Mouse (Mus musculus) induced T-regulatory cell, adult 2 months (primary cell): ENCODE data around the gene Clec3b.

Experiments used
- DNase-seq: peaks from one replicate; pipeline ENCODE4 v3.0.0-alpha.2; 2012; ENCODE audit warnings: low read depth

The Clec3b gene

GRCm38 (mm10) chr9:123150241-123151020, at the start of gene Clec3b:
Clec3b (plus strand) TSS chr9:123150946.
- no peak for DNase-seq

DNA sequence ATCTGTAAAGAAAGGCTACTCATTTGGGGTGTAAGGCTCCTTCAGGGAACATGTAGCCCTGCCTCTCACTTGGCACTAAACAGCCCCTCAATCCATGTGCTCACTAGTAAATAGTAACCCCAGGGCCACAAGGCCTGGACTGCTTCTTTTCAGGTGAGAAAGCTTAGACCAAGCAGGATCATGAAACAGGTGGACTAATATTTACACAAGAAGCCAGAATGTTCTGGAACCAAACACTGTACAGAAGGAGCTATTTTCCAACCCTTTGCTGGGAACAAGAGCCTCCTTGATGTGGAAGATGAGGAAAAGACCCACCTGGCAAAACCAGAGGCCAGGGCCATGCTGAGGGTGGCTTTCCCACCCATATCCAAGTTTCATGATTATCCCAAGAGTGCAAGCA, 47.3 kb upstream of the Clec3b start:
- no peak for DNase-seq

DNA sequence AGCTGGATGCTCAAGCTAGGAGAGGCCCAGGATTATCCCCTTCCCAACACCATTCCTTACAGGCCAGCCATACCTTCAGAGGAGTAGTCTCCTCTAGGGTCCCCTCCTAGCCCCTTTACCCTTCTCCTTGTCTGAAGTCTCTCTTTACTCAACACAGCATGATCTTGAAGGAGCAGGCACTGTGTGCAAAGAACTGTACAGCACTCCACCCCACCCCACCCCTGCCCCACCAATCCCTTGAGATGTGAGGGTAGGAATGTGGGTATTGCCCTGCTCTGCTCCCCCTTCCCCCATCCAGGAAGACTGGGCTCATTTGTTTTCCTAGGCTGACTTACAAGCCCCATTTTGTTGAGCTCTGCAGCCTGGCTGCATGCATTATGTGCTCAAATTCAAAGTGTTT, 46.4 kb upstream of the Clec3b start:
- no peak for DNase-seq

GRCm38 (mm10) chr9:123107186-123107585, 43.6 kb upstream of the Clec3b start:
- DNase-seq: no peak

GRCm38 (mm10) chr9:123109188-123109587, 41.6 kb upstream of the Clec3b start:
- no peak for DNase-seq

DNA sequence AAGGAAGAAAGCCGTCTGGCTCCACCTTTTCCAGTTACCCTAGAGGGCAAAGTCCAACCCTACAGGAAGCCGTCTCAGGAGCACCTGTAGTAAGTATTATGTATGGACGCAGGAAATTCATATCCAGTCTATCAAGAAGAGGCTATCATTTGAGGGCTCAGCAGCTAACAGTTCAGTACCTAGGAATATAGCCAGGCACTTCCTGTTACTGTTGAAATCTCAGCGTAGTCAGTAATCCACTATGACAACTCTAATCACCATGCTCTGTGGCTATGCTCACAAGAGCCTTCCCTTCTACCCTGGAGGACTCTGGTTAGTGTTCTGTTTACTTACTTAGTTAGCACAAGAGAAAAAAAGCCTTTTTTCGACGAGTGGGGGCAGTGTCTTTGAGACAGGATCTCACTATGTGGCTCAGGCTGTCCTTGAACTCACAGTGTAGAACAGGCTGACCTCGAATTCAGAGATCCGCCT, 39.0 kb upstream of the Clec3b start:
- peak; percentile 61 for DNase-seq

- peak; percentile 93 for DNase-seq
Measured at GRCm38 (mm10) chr9:123112805-123113521, 37.8 kb upstream of the Clec3b start, which contains the start of the genes Zdhhc3 and Exosc7. Zdhhc3 (minus strand) TSS chr9:123113205. Exosc7 (plus strand) TSS chr9:123113215.

- peak; percentile 24 for DNase-seq
Measured at GRCm38 (mm10) chr9:123113931-123114330, 36.8 kb upstream of the Clec3b start.

DNA sequence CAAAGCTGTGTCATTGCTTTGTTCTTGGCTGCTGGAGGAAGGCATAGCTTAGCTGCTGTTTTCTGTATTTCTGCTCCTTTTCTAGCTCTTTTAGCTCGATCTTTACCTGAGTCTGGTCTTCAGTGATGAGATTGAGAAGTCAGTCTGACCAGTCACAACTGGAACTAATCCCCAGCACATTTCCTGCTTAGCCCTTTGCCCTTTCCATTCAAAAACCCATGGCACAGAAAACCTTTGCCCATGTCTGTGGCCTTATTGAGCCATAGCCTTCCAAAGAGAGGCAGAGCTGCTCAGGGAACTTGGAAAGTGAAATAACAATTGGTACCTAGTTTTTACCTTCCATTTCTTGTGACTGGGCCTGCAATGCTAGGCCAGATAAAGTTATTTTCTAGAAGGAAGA, 35.2 kb upstream of the Clec3b start:
- DNase-seq: no peak

- no peak for DNase-seq
Measured at GRCm38 (mm10) chr9:123123017-123123416, 27.7 kb upstream of the Clec3b start.

DNA sequence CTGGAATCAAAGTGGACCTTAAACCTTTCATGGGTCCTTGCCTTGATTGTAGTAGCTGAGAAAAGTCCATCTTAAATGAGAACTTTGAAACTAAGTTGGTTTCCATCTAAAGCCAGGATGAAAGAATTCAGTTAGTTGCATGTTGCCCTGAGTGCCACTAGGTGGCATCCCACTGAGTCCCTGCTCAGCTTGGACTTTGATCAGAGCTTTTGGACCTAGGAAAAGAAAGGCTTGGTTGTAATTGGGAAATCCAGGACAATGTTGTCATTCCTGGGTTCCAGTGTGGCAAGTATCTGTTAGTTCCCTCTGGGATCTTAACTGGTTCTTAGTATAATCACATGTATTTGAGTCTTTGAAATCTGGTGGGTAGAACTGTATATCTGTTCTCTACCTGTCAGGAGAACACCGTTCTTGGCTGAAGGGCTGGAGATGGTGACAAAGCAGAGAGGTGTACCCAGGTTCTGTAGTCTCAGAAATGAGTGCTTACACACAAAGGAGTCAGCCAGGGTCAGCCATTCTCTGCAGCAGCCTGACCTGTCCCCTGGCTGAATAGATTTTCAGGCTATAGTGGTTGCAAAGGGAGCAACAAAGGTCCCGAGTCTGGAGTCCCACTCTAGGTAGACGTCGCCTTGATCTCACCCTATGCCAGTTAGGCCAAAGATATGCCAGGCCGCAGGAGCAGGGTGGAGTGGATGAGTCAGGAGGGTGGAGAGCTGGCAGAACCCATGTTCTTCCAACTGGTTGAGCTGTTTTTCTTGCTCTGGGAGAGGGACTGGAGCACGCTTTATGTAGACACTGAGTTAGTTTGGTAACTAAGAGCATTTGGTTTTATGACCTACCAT, 27.0 kb upstream of the Clec3b start:
- peak; percentile 44 for DNase-seq

GRCm38 (mm10) chr9:123124413-123124981, 26.2 kb upstream of the Clec3b start:
- no peak for DNase-seq

DNA sequence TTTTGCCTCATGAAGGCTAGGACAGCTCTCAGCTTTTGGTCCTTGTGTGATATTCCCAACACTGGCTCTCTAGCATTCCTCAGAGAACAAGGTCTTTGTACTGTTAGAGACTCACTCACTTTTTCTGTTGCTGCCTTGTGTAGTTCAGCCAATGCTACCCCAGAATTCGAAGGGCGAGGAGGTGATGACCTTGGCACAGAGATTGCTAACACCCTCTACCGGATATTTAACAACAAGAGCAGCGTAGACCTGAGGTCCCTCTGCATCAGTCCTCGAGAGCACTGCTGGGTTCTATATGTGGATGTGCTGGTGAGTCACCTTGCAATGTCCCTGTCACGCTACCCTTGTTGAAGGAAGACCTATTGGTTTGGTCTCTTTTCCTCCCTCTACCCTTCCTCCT, 23.1 kb upstream of the Clec3b start:
- no peak for DNase-seq

GRCm38 (mm10) chr9:123132994-123133393, 17.8 kb upstream of the Clec3b start:
- DNase-seq: no peak

DNA sequence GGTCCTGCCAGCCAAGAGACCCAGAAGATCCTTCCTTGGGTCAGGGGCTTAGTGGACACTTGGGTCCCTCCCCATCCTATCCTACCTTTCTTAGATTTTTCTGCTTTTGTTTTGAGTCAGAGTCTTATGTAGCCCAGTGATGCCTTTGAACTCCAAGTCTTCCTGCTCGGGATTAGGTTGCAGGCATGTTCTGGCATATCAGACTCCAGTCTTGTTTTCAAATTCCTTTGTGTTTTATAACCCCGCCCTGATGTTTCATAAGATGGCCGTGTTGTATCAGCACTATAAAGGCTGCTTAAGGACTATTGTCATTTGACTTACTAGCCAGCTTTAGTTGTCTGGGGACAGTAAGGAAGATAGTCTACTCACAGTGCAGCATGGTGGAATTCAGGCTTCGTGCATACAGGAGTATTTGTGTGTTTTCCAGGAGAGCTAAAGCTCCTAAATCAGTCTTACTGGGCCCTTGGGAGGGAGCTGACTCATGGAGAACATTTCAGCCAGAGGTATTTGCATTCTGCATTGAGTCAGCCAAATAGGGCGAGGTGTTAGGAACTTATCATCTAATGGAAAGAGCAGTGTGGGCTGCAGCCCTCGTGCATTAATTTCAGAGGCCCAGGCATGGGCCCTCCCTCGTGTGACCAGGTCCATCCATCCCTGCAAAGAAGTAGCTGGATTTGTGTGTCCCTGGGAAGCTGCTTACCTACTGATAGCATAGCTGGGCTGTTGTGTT, 13.6 kb upstream of the Clec3b start:
- DNase-seq: no peak

GRCm38 (mm10) chr9:123138891-123139474, 11.8 kb upstream of the Clec3b start:
- no peak for DNase-seq

- DNase-seq: no peak
Measured at GRCm38 (mm10) chr9:123139887-123140614, 10.7 kb upstream of the Clec3b start.

- no peak for DNase-seq
Measured at GRCm38 (mm10) chr9:123148430-123148829, 2.3 kb upstream of the Clec3b start.

DNA sequence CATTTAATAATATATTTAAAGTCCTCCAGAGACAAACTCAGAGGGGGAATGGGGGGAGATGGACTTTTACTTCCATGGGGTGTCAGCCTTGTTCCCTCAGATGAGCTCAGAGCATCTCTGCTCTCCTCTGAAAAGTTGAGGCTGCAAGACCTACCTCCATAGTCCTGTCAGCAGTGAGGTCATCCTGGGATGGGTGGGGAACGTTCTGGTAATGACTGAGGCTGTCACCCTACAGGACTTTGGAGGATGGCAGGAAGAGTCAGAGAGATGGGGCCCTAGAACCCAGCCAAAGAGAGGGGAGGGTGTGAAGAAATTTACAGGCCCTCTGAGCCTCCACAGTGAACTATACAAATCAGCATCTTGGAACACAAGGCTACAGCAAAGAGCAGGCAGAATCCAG, 815 bp downstream of the Clec3b start:
- no peak for DNase-seq

DNA sequence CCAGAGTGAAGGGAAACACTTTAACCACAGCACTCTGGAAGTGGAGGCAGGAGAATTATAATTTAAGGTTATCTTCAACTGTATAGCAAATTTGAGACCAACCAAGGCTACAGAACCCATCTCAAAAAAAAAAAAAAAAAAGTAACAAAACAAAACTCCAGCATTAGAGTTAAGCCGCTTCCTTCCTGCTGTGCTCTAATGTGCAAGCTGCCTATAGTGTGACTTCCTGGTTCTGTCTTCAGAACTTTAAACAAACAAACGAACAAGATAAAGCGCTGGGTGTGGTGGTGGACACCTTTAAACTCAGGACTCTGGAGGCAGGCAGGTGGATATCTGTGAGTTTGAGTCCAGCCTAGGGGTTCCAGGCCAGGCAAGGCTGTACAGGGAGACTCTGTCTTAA, 1.3 kb downstream of the Clec3b start:
- DNase-seq: peak; percentile 70
